Mouse (Mus musculus) CD4-positive, CD25-positive, alpha-beta regulatory T cell (primary cell): ENCODE data around the gene Cxcr5. TPM values are rescaled to one million over a fixed set of nuclear protein-coding genes. Genes with fewer than 3 reads are reported as not detected.

ENCODE experiments used
- polyA plus RNA-seq: library from polyadenylated mRNA; unstranded; fragments of 100-300 nt; shearing (Covaris generic); gene quantifications from one replicate; pipeline ENCODE4 v1.2.1, GENCODE M21; 2017

The Cxcr5 gene
- 41.1 TPM for polyA plus RNA-seq

GRCm38 (mm10) chr9:44561597-44561996 is at the start of gene Cxcr5:
Gene Cxcr5 (minus strand): TSS chr9:44561877.

GRCm38 (mm10) chr9:44604779-44605615 is 43.3 kb upstream of the Cxcr5 start, which contains the start of gene Ddx6:
Gene Ddx6 (plus strand): TSS chr9:44604892.

GRCm38 (mm10) chr9:44482552-44482951 is 79.1 kb downstream of the Cxcr5 start, which contains the start of gene Bcl9l:
Gene Bcl9l (plus strand): TSS chr9:44482825.

Other genes with a start within 250 kb of the Cxcr5 start
- 17.6 TPM for gene C2cd2l, start 241.6 kb downstream of the Cxcr5 start, polyA plus RNA-seq
- gene Dpagt1, start 235.9 kb downstream of the Cxcr5 start, polyA plus RNA-seq: 18.8 TPM
- gene H2afx, start 227.2 kb downstream of the Cxcr5 start, polyA plus RNA-seq: 66.8 TPM
- 37.2 TPM for gene Hmbs, start 217.6 kb downstream of the Cxcr5 start, polyA plus RNA-seq
- gene Vps11, start 200.2 kb downstream of the Cxcr5 start, polyA plus RNA-seq: 67.2 TPM
- 15.6 TPM for gene Hyou1, start 182.4 kb downstream of the Cxcr5 start, polyA plus RNA-seq
- gene Slc37a4, start 165.0 kb downstream of the Cxcr5 start, polyA plus RNA-seq: 31.0 TPM
- gene Rps25, start 154.7 kb downstream of the Cxcr5 start, polyA plus RNA-seq: 1,839 TPM
- 135 TPM for gene Trappc4, start 154.3 kb downstream of the Cxcr5 start, polyA plus RNA-seq
- gene Ccdc84, start 143.3 kb downstream of the Cxcr5 start, polyA plus RNA-seq: 63.3 TPM
- gene Foxr1, start 120.7 kb downstream of the Cxcr5 start, polyA plus RNA-seq: not detected
- gene Upk2, start 106.9 kb downstream of the Cxcr5 start, polyA plus RNA-seq: not detected
- gene Bcl9l, start 79.1 kb downstream of the Cxcr5 start, polyA plus RNA-seq: 28.8 TPM
- gene Ddx6, start 43.0 kb upstream of the Cxcr5 start, polyA plus RNA-seq: 35.7 TPM
- gene Treh, start 111.4 kb upstream of the Cxcr5 start, polyA plus RNA-seq: not detected
- gene Phldb1, start 173.3 kb upstream of the Cxcr5 start, polyA plus RNA-seq: 0.72 TPM
- gene Arcn1, start 206.0 kb upstream of the Cxcr5 start, polyA plus RNA-seq: 158 TPM
- 54.0 TPM for gene Ift46, start 206.0 kb upstream of the Cxcr5 start, polyA plus RNA-seq
- gene Tmem25, start 237.4 kb upstream of the Cxcr5 start, polyA plus RNA-seq: 0.20 TPM
- not detected for gene Ttc36, start 241.2 kb upstream of the Cxcr5 start, polyA plus RNA-seq